Mouse (Mus musculus) kidney, adult 8-10 months (tissue): ENCODE results near the gene H2al2a.
A peak's percentile ranks its signal among the peaks of the same experiment; 100 is the strongest.

Source experiments
- DNase-seq, 2 experiments: peaks; one replicate each; pipeline ENCODE4 v3.0.0; 2022

The H2al2a gene

GRCm38 (mm10) chr2:17996858-17997257 is at the start of gene H2al2a:
TSS of gene H2al2a (minus strand) at chr2:17996958.
- no peak for DNase-seq

GRCm38 (mm10) chr2:18046186-18046585 is 49.4 kb upstream of the H2al2a start:
- DNase-seq = no peak

- no peak for DNase-seq
Measured at GRCm38 (mm10) chr2:18045781-18046181, 49.0 kb upstream of the H2al2a start.

DNA sequence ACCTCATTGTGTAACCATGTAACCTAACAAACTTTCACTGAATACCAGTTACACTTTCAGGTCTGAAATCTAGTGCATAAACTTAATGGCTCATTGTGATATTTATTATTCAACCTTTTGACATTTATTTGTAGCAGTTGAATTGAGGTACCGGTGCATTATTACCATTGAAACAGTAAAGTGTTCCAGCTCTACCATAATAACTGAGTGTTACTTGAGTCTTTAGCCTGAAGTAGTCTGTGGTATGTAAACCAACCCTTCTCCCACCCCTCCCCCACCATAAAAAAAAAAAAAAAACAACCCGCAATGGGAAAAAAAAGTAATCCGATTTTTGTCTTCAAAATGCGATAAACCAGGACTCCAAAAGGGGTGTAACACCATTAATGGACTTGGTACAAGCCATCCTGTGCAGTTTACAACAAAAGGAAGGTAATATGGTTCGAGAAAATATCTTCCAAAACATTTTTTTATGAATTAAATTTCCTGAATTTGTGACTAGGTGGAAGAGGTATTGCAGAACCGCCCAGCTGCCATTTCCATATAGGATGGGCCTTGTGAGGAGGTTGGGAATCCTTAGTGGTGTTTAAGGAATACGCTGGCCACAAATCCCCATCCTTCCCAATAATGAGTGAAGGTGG is 48.5 kb upstream of the H2al2a start:
- DNase-seq = no peak

- DNase-seq = peak in 1 of 2 experiments; percentile 46
Measured at GRCm38 (mm10) chr2:18041199-18041885, 44.6 kb upstream of the H2al2a start.

DNA sequence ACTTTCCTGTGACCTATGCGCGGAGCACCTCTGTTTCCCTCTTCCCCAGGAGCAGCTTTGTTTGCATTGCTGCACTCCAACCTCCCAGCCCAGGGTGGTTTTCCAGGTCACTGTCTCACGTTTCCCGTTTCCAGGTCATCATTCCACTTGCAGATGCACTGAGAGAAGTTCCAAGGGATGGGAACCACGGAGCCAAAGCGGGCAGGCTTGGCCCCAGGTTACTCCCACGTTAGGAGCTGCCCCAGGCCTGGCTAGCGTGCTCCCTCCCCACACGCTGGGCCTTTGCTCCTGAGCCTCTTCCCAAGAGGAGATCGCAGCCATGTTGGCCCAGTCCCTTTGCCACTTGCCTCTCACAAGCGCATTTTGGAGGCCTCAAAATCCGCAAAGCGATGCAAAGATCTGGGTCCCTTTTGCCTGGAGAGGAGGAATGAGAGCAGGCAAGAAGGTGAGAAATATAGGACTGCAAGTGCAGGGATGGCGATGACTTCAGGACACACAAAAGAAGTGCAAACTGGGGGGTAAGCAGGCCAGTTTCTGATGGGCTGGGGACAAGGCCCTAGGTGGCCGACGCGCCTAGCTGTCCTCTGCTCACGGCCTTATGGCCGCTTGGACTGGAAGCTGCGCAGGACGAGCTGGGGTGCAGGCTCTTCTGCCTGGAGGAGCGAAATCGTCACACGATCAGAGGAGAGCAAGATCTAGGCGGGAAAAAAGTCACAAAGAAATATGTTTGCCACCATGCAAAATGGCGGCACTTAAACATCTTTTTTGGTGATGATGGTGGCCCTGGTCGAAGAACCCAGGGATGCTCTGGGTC is 43.8 kb upstream of the H2al2a start:
- no peak for DNase-seq

DNA sequence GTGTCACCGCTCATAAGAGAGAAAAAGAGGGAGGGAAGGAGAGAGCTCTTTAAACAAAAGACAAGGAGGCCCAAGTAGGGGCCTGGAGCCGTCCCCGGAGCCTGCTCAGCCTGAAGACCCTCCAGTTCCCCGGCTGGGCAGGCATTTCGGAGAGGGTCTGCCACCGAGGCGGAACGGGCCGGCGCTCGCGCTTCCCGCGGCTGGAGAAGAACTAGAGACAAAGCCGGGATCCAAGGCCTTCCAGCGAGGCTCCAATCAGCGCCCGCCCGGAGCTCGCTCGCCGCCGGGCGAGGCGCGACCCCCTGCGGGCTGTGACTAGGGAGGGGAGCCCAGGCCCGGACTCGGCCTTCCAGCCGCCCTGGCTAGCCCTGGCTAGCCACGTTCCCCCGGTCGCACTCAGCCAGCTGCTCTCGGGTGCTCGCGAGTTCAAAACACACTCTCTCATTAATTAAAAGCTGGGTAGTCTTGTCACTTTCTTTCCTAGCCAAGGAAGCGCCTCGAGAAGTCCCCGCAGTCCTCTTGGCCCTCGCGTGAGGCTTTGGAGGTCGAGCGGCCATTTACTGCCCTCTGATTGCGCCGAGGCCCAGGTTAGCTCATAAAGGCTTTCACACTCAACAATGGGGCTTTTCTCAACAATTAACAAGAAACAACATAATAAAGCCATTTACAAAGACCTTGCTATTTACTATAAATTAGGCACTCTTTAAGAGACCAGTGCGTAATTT is 43.0 kb upstream of the H2al2a start:
- no peak for DNase-seq

DNA sequence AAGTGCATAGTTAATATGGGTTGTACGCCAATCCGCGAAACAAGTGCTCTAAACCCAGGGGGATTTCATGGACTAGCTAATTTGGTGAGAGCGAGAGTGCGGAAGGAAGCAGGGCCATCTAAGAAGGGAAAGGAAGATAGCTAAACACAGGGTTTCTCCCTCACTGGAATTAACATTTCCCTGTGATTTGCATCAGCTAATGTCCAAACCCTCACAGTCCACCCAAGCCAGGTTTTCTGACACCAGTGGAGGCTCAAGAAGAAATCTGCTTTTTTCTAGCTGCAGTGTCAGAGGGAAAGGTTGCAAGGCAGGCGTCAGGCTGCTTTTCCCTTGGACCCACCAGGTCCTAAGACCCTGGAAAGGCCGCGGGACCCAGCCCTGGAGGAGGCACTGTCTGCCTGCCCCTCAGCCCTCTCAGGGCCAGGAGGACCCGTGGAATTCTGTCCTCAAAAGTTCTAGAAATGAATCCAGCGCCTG is 42.2 kb upstream of the H2al2a start:
- no peak for DNase-seq

- peak; percentile 53 to 75 for DNase-seq
Measured at GRCm38 (mm10) chr2:18038141-18038752, 41.5 kb upstream of the H2al2a start.

DNA sequence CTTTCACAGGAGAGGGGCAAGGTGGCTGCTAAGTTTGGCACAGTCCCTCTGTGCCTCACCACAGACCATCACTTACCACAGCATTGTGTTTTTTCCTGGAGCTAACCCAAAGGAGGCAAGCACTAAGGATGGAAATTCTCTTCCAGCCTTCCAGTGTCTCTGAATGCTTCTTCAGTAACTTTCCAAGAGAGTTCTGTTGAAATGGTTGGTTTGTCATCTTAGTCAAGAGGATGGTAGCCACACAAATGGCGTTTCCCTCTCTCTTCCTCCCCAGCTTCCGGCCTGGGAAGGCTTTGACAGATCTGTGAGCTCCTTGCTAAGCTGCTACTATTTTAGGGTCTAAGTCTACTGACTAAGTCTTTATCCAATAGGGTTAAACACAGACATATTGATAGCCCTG is 40.7 kb upstream of the H2al2a start, which contains the start of gene A930004D18Rik:
Gene A930004D18Rik, minus strand, starts transcription at position 247 of the 400 bp plus-strand sequence.
- DNase-seq = no peak

DNA sequence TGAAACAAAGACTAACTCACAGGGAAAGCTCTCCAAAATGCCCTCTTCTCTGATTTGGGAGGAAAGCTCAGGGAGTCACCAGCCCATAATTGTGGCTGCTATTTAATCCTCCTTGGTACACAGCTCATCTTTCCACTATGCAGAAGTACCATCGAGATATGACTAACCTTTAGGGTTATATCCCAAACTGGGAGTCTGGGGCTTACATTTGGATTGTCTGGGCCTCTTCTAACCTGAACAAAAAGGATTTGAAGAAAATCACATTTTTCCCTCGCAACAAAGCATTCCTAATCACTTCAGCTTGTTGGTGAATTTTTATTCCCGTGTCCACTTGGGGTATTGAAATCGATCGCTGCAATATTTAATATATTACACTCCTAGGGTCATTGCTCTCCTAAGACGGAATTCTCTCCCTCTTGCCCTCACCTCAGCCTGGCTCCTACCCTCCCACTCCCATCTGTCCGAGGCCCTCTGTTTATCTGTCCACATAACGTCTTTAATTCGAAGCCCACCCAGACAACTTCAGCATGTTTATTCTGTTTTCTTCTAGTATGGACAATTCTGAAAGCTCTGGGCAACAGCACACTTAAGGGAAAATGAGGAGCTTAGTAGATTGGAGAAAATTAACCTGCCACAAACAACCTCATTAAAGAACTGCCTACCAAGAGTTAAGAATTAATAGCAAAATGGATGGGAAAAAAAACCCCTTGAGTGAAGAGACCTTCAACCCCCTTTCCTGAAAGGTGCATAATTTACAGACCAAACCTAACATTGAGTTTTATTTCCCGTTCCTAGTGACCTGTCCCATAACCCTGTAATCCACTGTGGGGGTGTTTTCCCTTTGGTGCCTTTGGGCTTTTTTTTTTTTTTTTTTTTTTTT is 37.9 kb upstream of the H2al2a start:
- no peak for DNase-seq

DNA sequence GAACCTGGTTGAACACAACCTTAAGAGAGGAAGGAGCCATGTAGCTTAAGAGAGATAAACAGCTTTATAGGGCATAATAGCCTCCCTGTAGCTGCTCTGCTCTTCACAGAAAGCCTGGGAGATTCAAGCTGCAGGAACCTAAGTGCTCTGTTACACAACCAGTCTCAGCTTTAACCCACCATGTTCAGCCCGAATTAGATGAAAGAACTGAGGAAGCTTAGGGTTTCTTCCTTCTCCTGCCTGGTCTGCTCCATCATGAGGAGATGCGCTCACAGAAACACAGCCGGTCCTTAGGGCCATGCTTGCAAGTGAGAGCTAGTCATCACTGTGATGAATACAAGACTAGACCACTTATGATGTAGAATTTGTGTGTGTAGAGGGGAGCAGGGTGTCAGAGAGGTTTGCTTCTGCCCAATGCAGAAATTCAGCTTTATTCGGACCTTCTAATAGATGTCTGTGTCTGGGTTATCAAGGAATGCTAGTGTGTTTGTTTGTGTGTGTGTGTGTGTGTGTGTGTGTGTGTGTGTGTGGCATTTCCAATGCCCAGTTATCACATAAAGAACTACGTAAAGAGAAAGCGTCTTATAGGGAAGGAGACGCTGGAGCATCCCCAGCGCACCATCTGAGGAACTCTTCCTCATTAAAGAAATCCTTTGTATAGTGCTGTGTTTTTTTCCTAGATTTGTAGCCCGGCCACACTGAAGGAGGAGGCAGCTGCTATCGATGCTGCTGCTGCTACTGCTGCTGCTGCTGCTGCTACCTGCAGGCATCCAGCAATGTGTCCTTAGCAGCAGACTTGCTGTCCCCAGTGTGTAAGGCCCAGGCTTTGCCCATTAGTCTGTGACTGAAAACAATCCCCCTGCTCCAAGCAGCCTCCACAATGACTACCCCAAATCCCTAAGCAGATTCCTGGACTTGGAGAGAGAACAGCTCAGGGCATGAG is 36.7 kb upstream of the H2al2a start:
- DNase-seq = no peak

GRCm38 (mm10) chr2:18032538-18032895 is 35.8 kb upstream of the H2al2a start:
- DNase-seq = peak in 1 of 2 experiments; percentile 51

GRCm38 (mm10) chr2:18031831-18032537 is 35.2 kb upstream of the H2al2a start:
- peak in 1 of 2 experiments; percentile 65 for DNase-seq

DNA sequence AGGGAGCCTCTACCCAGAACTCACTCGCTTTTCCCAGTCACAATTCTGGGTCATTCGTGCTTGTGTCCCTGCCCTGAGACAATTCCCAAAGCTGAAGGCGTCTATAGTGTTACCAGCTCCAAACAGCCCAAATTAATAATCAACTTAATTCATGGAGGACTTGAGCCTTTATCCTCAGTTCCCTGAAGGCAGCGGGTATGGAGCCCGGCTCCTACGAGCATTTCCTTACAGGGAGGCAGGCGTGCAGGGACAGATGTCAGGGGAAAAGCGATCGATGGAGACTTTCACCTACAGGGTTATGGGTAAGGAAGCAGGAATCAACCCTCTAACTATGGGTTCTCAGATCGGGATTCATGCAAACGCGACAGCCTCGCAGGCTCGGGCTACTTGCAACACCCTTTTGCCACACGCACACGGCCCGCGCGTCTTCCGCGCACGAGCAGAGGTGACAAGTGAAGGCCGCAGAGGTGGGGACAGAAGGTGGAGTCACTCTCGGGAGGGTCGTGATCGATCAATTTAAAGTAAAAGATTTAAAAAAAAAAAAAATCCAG is 34.6 kb upstream of the H2al2a start:
- peak in 1 of 2 experiments; percentile 63 for DNase-seq

DNA sequence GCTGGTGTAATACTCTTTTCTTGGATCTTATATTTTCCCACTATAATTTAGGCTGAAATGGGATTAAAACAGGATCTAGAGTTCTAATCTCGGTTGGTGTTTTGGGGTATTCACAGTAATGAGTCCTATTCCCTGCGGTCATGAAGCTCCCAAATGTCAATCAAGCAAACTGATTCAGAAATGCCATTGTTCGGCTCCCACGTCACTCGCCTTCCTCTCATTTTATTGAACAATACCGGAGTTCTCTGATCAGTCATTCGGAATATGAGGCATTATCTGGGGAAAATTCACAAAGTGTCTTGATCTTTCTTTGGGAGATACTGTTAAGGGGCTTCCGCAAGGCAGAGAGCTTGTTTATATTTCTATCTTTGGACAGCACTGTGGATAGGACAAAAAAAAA is 33.8 kb upstream of the H2al2a start:
- DNase-seq = no peak

GRCm38 (mm10) chr2:18029656-18030055 is 32.9 kb upstream of the H2al2a start:
- DNase-seq = no peak

DNA sequence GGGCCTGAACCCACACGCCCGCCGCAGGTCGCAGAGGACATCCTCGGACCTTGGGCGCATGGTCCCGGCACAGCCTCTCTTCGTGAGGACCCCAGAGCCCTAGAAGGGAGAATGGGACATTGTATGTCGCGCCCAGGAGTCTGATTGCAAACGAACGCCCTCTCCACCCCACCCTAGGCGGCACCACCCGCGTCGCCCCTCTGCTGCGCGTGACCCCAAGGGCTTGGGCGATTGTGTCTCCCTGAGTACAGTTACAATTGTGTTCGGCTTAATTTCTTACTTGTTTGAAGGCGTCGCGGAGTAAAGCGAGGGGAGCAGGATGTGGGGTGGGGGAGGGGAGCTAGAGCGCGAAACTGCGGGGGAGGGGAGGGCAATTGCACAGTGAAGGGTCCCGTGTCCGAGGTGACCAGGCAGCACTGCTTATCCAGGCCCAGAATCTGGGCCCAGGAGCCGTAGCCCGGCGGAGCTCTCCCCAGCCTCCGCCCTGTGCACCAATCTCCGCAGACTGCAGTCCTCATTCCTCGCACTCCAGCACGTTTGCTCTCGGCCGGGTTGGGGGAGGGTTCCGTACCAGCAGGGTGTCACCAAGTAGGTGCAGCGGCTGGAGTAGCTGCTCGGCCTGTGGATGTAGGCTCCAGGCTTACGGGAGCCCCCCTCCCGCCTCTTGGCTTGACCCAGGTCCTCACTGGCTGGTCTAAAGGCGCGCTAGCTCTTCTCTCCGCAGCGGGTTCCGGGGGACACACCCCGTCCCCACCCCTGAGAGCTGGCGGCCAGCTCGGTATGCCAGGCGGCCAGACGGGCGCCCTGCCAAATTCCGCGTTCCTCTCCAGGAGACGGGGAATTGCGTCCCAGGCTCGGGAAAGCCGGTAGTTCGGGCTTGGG is 31.6 kb upstream of the H2al2a start:
- DNase-seq = peak; percentile 96 to 97
